Mouse (Mus musculus): ENCODE data around the gene Otud7b. TPM values are rescaled to one million over a fixed set of nuclear protein-coding genes. Genes with fewer than 3 reads are reported as not detected.

The Otud7b gene
- 12.5 TPM for polyA plus RNA-seq (2012; fragmentation: generic; extraction: Trizol)
- long read RNA-seq, experiment 1, partial matches to known transcripts = 4 of 9 reads
- long read RNA-seq, experiment 1, other reads (novel, unspliced or antisense) = 5 of 9 reads
- long read RNA-seq, experiment 2, full-length matches to known transcripts = 12 of 38 reads
- long read RNA-seq, experiment 2, partial matches to known transcripts = 1 of 38 reads
- long read RNA-seq, experiment 2, other reads (novel, unspliced or antisense) = 25 of 38 reads

DNA sequence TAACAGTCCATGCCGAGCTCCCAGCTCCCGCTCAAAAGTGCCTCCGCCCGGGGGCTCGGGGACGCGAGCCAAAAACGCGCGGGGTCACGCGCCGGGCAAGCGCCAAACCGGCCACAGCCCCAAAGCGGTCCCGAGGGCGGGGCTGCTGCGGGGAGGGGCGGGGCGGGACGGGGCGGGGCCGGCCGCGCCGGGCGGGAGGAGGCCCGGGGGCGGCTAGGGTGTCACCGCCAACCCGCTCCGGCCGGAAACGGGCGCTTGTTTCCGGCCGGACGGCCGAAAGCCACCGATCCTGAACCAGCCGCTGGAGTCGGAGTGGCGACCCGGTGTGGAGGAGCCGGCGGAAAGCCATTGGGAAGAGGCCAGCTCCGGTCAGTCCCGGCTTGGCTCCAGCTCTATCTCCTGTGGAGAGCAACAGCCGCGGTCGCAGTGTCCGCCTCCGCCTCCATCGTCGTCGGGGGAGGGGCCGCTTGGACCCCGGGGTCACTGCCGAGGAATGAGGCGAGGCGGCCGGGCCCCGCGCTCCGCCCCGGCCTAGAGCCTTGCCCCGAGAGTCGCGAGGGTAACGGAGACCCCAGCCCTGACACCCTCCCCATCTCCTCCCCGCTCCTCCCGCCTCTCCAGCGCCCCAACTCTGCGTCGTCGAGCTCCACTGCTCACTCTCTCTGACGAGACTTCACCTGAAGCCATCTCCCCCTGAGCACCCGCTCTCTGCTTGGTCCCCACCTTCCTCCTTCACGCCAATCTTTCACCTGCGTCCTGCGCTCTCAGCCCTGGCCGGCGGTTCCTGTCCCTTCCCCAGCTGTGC is at the start of gene Otud7b:
TSS of gene Otud7b (plus strand) at position 267 of the 805 bp plus-strand sequence.
- H3K79me2 ChIP-seq (ENCODE audit: control insufficient read depth, insufficient read depth) = peaks cover 50% of the 10 kb centered on the region
- no peaks in the 10 kb centered on the region for H3K36me3 ChIP-seq (ENCODE audit: control insufficient read depth, insufficient read depth)
- peak within 1 kb of the TSS; percentile 78 for H3K4me3 ChIP-seq (ENCODE audit: insufficient read depth, poor library complexity, severe bottlenecking)
- TF ChIP-seq FOSL1 (IDR thresholded peaks at IDR 0.05; ENCODE audit: insufficient read depth, low read length, poor library complexity, severe bottlenecking) = no peak
- TF ChIP-seq MAX (IDR thresholded peaks at IDR 0.05) = no peak
- no peaks in the 10 kb centered on the region for H3K27me3 ChIP-seq (ENCODE audit: control insufficient read depth, insufficient read depth, insufficient read length)
- peak within 1 kb of the TSS; percentile 99 for H3ac ChIP-seq (ENCODE audit: control insufficient read depth, insufficient read length, low read depth)
- H3K79me3 ChIP-seq (ENCODE audit: low read depth) = peaks cover 38% of the 10 kb centered on the region

DNA sequence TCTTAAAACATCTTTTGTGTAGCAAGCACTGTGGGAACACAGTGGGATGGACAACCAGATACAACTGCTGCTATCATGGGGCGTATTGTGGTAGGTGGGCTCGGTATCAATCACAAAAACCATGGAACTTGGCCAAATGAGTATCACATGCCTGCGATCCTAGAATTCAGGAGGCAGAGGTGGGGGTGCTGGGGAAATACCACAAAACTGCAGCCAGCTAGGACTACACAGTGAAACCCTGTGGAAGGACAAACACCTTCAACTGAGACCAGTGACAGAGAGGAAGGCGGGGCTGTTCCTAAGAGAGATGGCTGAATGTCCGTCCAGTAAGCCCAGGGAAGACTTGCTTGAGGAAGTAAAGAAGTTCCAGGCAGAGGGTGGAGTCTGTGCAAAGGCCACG is 49.0 kb upstream of the Otud7b start:
- TF ChIP-seq MYOD1 (IDR thresholded peaks at IDR 0.05; ENCODE audit: control insufficient read depth, insufficient read length, low read depth) (no peak), FOSL1 (IDR thresholded peaks at IDR 0.05; ENCODE audit: insufficient read depth, low read length, poor library complexity, severe bottlenecking) (no peak), USF1 (IDR thresholded peaks at IDR 0.05; ENCODE audit: low read depth) (no peak), MAX (IDR thresholded peaks at IDR 0.05) (no peak), CTCF (IDR thresholded peaks at IDR 0.05; ENCODE audit: control insufficient read depth, insufficient read depth, insufficient read length) (no peak), MYOG (IDR thresholded peaks at IDR 0.05; ENCODE audit: control insufficient read depth, extremely low read depth, insufficient read length) (no peak), CEBPB (IDR thresholded peaks at IDR 0.05; ENCODE audit: low read depth) (no peak)
- peak overlapping the region; percentile 6 for H3ac ChIP-seq (ENCODE audit: control insufficient read depth, insufficient read length, low read depth)
- H3K79me3 ChIP-seq (ENCODE audit: low read depth) = peaks cover 3% of the 10 kb centered on the region
- no peaks in the 10 kb centered on the region for H3K27me3 ChIP-seq (ENCODE audit: control insufficient read depth, insufficient read depth, insufficient read length)
- no peak overlapping the region for H3K4me3 ChIP-seq (ENCODE audit: insufficient read depth, poor library complexity, severe bottlenecking)
- peaks cover 17% of the 10 kb centered on the region for H3K79me2 ChIP-seq (ENCODE audit: control insufficient read depth, insufficient read depth)
- peaks cover 5% of the 10 kb centered on the region for H3K36me3 ChIP-seq (ENCODE audit: control insufficient read depth, insufficient read depth)

- H3K36me3 ChIP-seq (ENCODE audit: control insufficient read depth, insufficient read depth) = peaks cover 5% of the 10 kb centered on the region
- no peak overlapping the region for H3K4me3 ChIP-seq (ENCODE audit: insufficient read depth, poor library complexity, severe bottlenecking)
- peaks cover 17% of the 10 kb centered on the region for H3K79me2 ChIP-seq (ENCODE audit: control insufficient read depth, insufficient read depth)
- no peaks in the 10 kb centered on the region for H3K27me3 ChIP-seq (ENCODE audit: control insufficient read depth, insufficient read depth, insufficient read length)
- H3K79me3 ChIP-seq (ENCODE audit: low read depth) = peaks cover 3% of the 10 kb centered on the region
- TF ChIP-seq FOSL1 (IDR thresholded peaks at IDR 0.05; ENCODE audit: insufficient read depth, low read length, poor library complexity, severe bottlenecking) (no peak), CEBPB (IDR thresholded peaks at IDR 0.05; ENCODE audit: low read depth) (no peak), MAX (IDR thresholded peaks at IDR 0.05) (no peak), CTCF (IDR thresholded peaks at IDR 0.05; ENCODE audit: control insufficient read depth, insufficient read depth, insufficient read length) (no peak), USF1 (IDR thresholded peaks at IDR 0.05; ENCODE audit: low read depth) (no peak), MYOG (IDR thresholded peaks at IDR 0.05; ENCODE audit: control insufficient read depth, extremely low read depth, insufficient read length) (no peak), MYOD1 (IDR thresholded peaks at IDR 0.05; ENCODE audit: control insufficient read depth, insufficient read length, low read depth) (no peak)
- H3ac ChIP-seq (ENCODE audit: control insufficient read depth, insufficient read length, low read depth) = no peak overlapping the region
Measured at GRCm38 (mm10) chr3:96056031-96056430, 48.3 kb upstream of the Otud7b start.

GRCm38 (mm10) chr3:96057747-96058204 is 46.6 kb upstream of the Otud7b start:
- H3K79me3 ChIP-seq (ENCODE audit: low read depth) = peaks cover 3% of the 10 kb centered on the region
- no peaks in the 10 kb centered on the region for H3K27me3 ChIP-seq (ENCODE audit: control insufficient read depth, insufficient read depth, insufficient read length)
- H3K4me3 ChIP-seq (ENCODE audit: insufficient read depth, poor library complexity, severe bottlenecking) = peak overlapping the region; percentile 68
- H3ac ChIP-seq (ENCODE audit: control insufficient read depth, insufficient read length, low read depth) = peak overlapping the region; percentile 83
- TF ChIP-seq MAX (IDR thresholded peaks at IDR 0.05) (peak; percentile 19), MYOG (IDR thresholded peaks at IDR 0.05; ENCODE audit: control insufficient read depth, extremely low read depth, insufficient read length) (no peak)
- peaks cover 3% of the 10 kb centered on the region for H3K36me3 ChIP-seq (ENCODE audit: control insufficient read depth, insufficient read depth)
- peaks cover 17% of the 10 kb centered on the region for H3K79me2 ChIP-seq (ENCODE audit: control insufficient read depth, insufficient read depth)

GRCm38 (mm10) chr3:96058231-96058896 is 46.0 kb upstream of the Otud7b start, which contains the start of gene Vps45:
Vps45 (minus strand) TSS chr3:96058466.
- Histone ChIP-seq H3ac (ENCODE audit: control insufficient read depth, insufficient read length, low read depth) (peak within 1 kb of the TSS; percentile 83), H3K4me3 (ENCODE audit: insufficient read depth, poor library complexity, severe bottlenecking) (peak within 1 kb of the TSS; percentile 68), H3K79me2 (ENCODE audit: control insufficient read depth, insufficient read depth) (peaks cover 17% of the 10 kb centered on the region), H3K36me3 (ENCODE audit: control insufficient read depth, insufficient read depth) (no peaks in the 10 kb centered on the region), H3K79me3 (ENCODE audit: low read depth) (peaks cover 3% of the 10 kb centered on the region), H3K27me3 (ENCODE audit: control insufficient read depth, insufficient read depth, insufficient read length) (no peaks in the 10 kb centered on the region)
- TF ChIP-seq MAX (IDR thresholded peaks at IDR 0.05) = no peak
- TF ChIP-seq CTCF (IDR thresholded peaks at IDR 0.05; ENCODE audit: control insufficient read depth, insufficient read depth, insufficient read length) = no peak
- no peak for TF ChIP-seq CEBPB (IDR thresholded peaks at IDR 0.05; ENCODE audit: low read depth)
- TF ChIP-seq FOSL1 (IDR thresholded peaks at IDR 0.05; ENCODE audit: insufficient read depth, low read length, poor library complexity, severe bottlenecking) = no peak
- no peak for TF ChIP-seq MYOD1 (IDR thresholded peaks at IDR 0.05; ENCODE audit: control insufficient read depth, insufficient read length, low read depth)
- TF ChIP-seq USF1 (IDR thresholded peaks at IDR 0.05; ENCODE audit: low read depth) = no peak
- TF ChIP-seq MYOG (IDR thresholded peaks at IDR 0.05; ENCODE audit: control insufficient read depth, extremely low read depth, insufficient read length) = no peak

All from C2C12 (cell line).